Mouse (Mus musculus) lung, embryonic 14.5 days (tissue): ENCODE measurements around the gene Pxylp1. TPM values are rescaled to one million over a fixed set of nuclear protein-coding genes. Genes with fewer than 3 reads are reported as not detected.

Source experiments
- ATAC-seq: fragments of 200-750 bp; cut with Nextera tagmentation; 2 replicates; pipeline ENCODE4 v1.8.0; 2017; ENCODE audit warnings: mild to moderate bottlenecking, moderate TSS enrichment, moderate library complexity; ENCODE audit not compliant: insufficient read depth
- DNase-seq: peaks from one replicate; pipeline ENCODE4 v3.0.0-alpha.2; 2015
- H3K27ac ChIP-seq: fragments of 300-500 bp; sonication (generic); 2 replicates; pipeline ENCODE4 v1.5.1; 2014; ENCODE audit warnings: low read depth, mild to moderate bottlenecking, moderate library complexity
- H3K27me3 ChIP-seq: fragments of 300-500 bp; sonication (generic); 2 replicates; pipeline ENCODE4 v1.6.1; 2014; ENCODE audit warnings: low read length, control low read depth; ENCODE audit not compliant: insufficient read depth
- H3K36me3 ChIP-seq: fragments of 300-500 bp; sonication (generic); 2 replicates; pipeline ENCODE4 v1.6.1; 2014; ENCODE audit warnings: control low read depth; ENCODE audit not compliant: insufficient read depth
- H3K4me1 ChIP-seq: fragments of 300-500 bp; sonication (generic); 2 replicates; pipeline ENCODE4 v1.6.1; 2014; ENCODE audit warnings: antibody characterized with exemption, control low read depth; ENCODE audit not compliant: insufficient read depth
- H3K4me2 ChIP-seq: fragments of 300-500 bp; sonication (generic); 2 replicates; pipeline ENCODE4 v1.6.1; 2014; ENCODE audit warnings: mild to moderate bottlenecking
- H3K4me3 ChIP-seq: fragments of 300-500 bp; sonication (generic); 2 replicates; pipeline ENCODE4 v1.5.1; 2014; ENCODE audit warnings: low read depth, low read length
- H3K9ac ChIP-seq: fragments of 300-500 bp; sonication (generic); 2 replicates; pipeline ENCODE4 v1.6.1; 2014
- H3K9me3 ChIP-seq: fragments of 300-500 bp; sonication (generic); 2 replicates; pipeline ENCODE4 v1.6.1; 2016; ENCODE audit warnings: low read depth, low read length, control low read depth
- CTCF ChIP-seq: IDR thresholded peaks from 2 replicates; pipeline ENCODE4 v1.5.1; 2016; ENCODE audit warnings: antibody characterized with exemption, low read depth
- WGBS: fragments of 180-500 bp; shearing (Covaris S2); extraction: QIAGEN DNeasy Blood & Tissue Kit; methylation state at CpG from one replicate; pipeline ENCODE4 v1.1.7; 2014; 5-methylcytosine and 5-hydroxymethylcytosine counted together
- polyA plus RNA-seq: library from polyadenylated mRNA; unstranded; fragments of >200 nt; fragmentation: Nextera tagmentation; extraction: Ambion mirVana; gene quantifications from 2 replicates; pipeline ENCODE4 v1.2.1, GENCODE M21; 2014

Pxylp1 gene
- polyA plus RNA-seq, 1 experiment from 2014 or later = 17.4 TPM

GRCm38 (mm10) chr9:96787797-96788196 lies 104.7 kb downstream of the Pxylp1 start:
- Histone ChIP-seq H3K4me2 (no peak overlapping the region), H3K4me1 (peaks cover 18% of the 10 kb centered on the region), H3K36me3 (no peaks in the 10 kb centered on the region), H3K27ac (no peak overlapping the region), H3K27me3 (no peaks in the 10 kb centered on the region), H3K9ac (no peak overlapping the region), H3K9me3 (no peaks in the 10 kb centered on the region), H3K4me3 (no peak overlapping the region)
- ATAC-seq = no peak
- DNase-seq = no peak
- WGBS = 82% methylated on average over 10 of the region's 10 CpGs
- no peak for TF ChIP-seq CTCF

DNA sequence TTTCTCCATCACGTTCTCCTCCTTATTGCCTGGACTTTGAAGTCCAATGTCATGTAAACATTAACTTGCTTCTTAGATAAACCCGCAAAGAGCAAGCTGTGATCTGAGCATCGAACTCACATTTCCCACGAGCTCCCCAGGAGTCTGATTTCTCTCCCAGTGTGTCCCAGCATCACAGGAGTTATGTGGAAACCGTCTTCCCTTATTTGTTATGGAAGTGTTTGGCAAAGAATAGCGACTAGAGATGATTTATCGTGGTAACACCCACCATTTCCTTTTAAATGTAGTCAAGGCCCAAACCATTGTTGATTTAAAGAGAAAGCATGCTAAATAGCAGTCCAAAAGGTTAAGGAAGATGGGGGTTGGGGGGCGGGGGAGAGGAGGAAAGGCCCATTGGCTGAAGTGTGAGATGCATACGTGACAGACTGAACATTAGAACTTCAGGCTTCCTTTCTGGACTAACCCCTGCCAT lies 106.6 kb downstream of the Pxylp1 start:
- DNase-seq (peak; percentile 82), ATAC-seq (peak; percentile 64)
- no peak overlapping the region for H3K4me3 ChIP-seq
- 8% methylated on average over 9 of the region's 9 CpGs for WGBS
- no peaks in the 10 kb centered on the region for H3K9me3 ChIP-seq
- TF ChIP-seq CTCF = no peak
- no peak overlapping the region for H3K9ac ChIP-seq
- peak overlapping the region; percentile 63 for H3K27ac ChIP-seq
- H3K4me2 ChIP-seq = 0 out of 2 replicates have a peak overlapping the region, but pooled peaks have one; percentile 4
- peaks cover 18% of the 10 kb centered on the region for H3K4me1 ChIP-seq
- H3K36me3 ChIP-seq = no peaks in the 10 kb centered on the region
- H3K27me3 ChIP-seq = no peaks in the 10 kb centered on the region

GRCm38 (mm10) chr9:96785187-96785586 lies 107.3 kb downstream of the Pxylp1 start:
- no peak for ATAC-seq
- DNase-seq = no peak
- no peak overlapping the region for H3K4me3 ChIP-seq
- 42% methylated on average over 3 of the region's 3 CpGs for WGBS
- H3K27ac ChIP-seq = peak overlapping the region; percentile 63
- TF ChIP-seq CTCF = no peak
- no peak overlapping the region for H3K9ac ChIP-seq
- no peaks in the 10 kb centered on the region for H3K36me3 ChIP-seq
- H3K9me3 ChIP-seq = no peaks in the 10 kb centered on the region
- H3K4me2 ChIP-seq = no peak overlapping the region
- H3K4me1 ChIP-seq = peaks cover 18% of the 10 kb centered on the region
- H3K27me3 ChIP-seq = no peaks in the 10 kb centered on the region

DNA sequence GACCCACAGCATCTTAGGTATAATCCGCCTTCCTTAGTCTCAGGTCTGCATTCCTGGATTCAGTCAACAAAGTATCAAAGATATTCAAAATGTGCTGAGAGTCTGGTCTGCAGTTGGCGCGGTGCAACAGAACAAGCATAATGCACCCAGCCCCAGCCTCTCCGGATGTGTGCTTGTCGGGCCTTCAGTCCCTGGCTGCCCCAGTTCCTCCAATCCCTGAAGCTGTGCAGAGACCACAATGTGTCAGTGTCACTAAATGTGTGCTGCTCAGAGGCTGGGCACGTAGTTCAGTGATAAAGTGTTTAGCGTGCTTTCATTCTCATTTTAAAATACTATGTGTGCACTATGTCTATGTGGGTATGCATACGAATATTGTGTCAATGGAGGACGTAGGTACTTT lies 108.8 kb downstream of the Pxylp1 start:
- DNase-seq = no peak
- ATAC-seq = no peak

GRCm38 (mm10) chr9:96783258-96783657 lies 109.2 kb downstream of the Pxylp1 start:
- Histone ChIP-seq H3K36me3 (no peaks in the 10 kb centered on the region), H3K27me3 (no peaks in the 10 kb centered on the region), H3K27ac (no peak overlapping the region), H3K4me1 (peaks cover 18% of the 10 kb centered on the region), H3K4me3 (no peak overlapping the region), H3K9ac (no peak overlapping the region), H3K9me3 (no peaks in the 10 kb centered on the region), H3K4me2 (no peak overlapping the region)
- DNase-seq (peak; percentile 45), ATAC-seq (0 out of 2 replicates have a peak, but pooled peaks have one; percentile 40)
- WGBS = 39% methylated on average over 5 of the region's 5 CpGs
- no peak for TF ChIP-seq CTCF

More for the DNA sequence above, 108.8 kb downstream of the Pxylp1 start:
- Histone ChIP-seq H3K4me2 (no peak overlapping the region), H3K9me3 (no peaks in the 10 kb centered on the region), H3K4me3 (no peak overlapping the region), H3K9ac (no peak overlapping the region), H3K27ac (no peak overlapping the region), H3K27me3 (no peaks in the 10 kb centered on the region), H3K4me1 (peaks cover 18% of the 10 kb centered on the region), H3K36me3 (no peaks in the 10 kb centered on the region)
- 75% methylated on average over 9 of the region's 9 CpGs for WGBS
- no peak for TF ChIP-seq CTCF

- TF ChIP-seq CTCF = no peak
- WGBS = 63% methylated on average over 8 of the region's 8 CpGs
- H3K27me3 ChIP-seq = no peaks in the 10 kb centered on the region
- DNase-seq (no peak), ATAC-seq (no peak)
- no peaks in the 10 kb centered on the region for H3K36me3 ChIP-seq
- no peak overlapping the region for H3K27ac ChIP-seq
- no peaks in the 10 kb centered on the region for H3K9me3 ChIP-seq
- no peak overlapping the region for H3K9ac ChIP-seq
- peaks cover 14% of the 10 kb centered on the region for H3K4me1 ChIP-seq
- H3K4me2 ChIP-seq = no peak overlapping the region
- no peak overlapping the region for H3K4me3 ChIP-seq
Measured at GRCm38 (mm10) chr9:96782062-96782461, 110.4 kb downstream of the Pxylp1 start.

Other genes with a start within 250 kb of the Pxylp1 start
- gene Zbtb38, start 139.8 kb downstream of the Pxylp1 start, polyA plus RNA-seq = 24.5 and 24.6 TPM in 2 replicates
- gene Spsb4, start 126.2 kb upstream of the Pxylp1 start, polyA plus RNA-seq = 13.7 and 16.6 TPM in 2 replicates
- 97.0 and 102 TPM in 2 replicates for gene Slc25a36, start 218.5 kb upstream of the Pxylp1 start, polyA plus RNA-seq